Mouse (Mus musculus) midbrain, postnatal 0 days (tissue): ENCODE measurements at regions not wholly inside any gene's neighbourhood (a gene's known extent, or its start where the extent isn't known, plus 50 kb on each side); places are given as distances from the start of the nearest gene placed in this dataset.

Experiments
- ATAC-seq: fragments of 200-750 bp; cut with Nextera tagmentation; 2 replicates; pipeline ENCODE4 v1.8.0; 2017; ENCODE audit warnings: moderate number of reproducible peaks, mild to moderate bottlenecking, moderate TSS enrichment, moderate library complexity; ENCODE audit not compliant: low FRiP score
- DNase-seq: peaks from one replicate; pipeline ENCODE4 v3.0.0-alpha.2; 2015; ENCODE audit warnings: low spot score
- H3K27ac ChIP-seq: fragments of 300-500 bp; sonication (generic); 2 replicates; pipeline ENCODE4 v1.5.1; 2014; ENCODE audit warnings: low read depth, mild to moderate bottlenecking, low read length, mixed read lengths
- H3K27me3 ChIP-seq: fragments of 300-500 bp; sonication (generic); 2 replicates; pipeline ENCODE4 v1.6.1; 2014; ENCODE audit warnings: low read length, control low read depth, mixed read lengths; ENCODE audit not compliant: insufficient read depth
- H3K36me3 ChIP-seq: fragments of 300-500 bp; sonication (generic); 2 replicates; pipeline ENCODE4 v1.6.1; 2014; ENCODE audit warnings: low read length, control low read depth, mixed read lengths; ENCODE audit not compliant: insufficient read depth
- H3K4me1 ChIP-seq: fragments of 300-500 bp; sonication (generic); 2 replicates; pipeline ENCODE4 v1.6.1; 2014; ENCODE audit warnings: mild to moderate bottlenecking, control low read depth, antibody characterized with exemption, low read length, mixed read lengths; ENCODE audit not compliant: insufficient read depth
- H3K4me2 ChIP-seq: fragments of 300-500 bp; sonication (generic); 2 replicates; pipeline ENCODE4 v1.6.1; 2014; ENCODE audit warnings: low read depth, mild to moderate bottlenecking, low read length, mixed read lengths; ENCODE audit not compliant: poor library complexity, severe bottlenecking
- H3K4me3 ChIP-seq: fragments of 300-500 bp; sonication (generic); 2 replicates; pipeline ENCODE4 v1.5.1; 2014; ENCODE audit warnings: low read depth, mild to moderate bottlenecking, low read length, moderate library complexity
- H3K9ac ChIP-seq: fragments of 300-500 bp; sonication (generic); replicated peaks from 2 replicates; pipeline ENCODE4 v1.6.1; 2014; ENCODE audit warnings: mild to moderate bottlenecking, low read length, moderate library complexity, mixed read lengths; ENCODE audit not compliant: poor library complexity, severe bottlenecking
- H3K9me3 ChIP-seq: fragments of 300-500 bp; sonication (generic); 2 replicates; pipeline ENCODE4 v1.6.1; 2016; ENCODE audit warnings: low read length, control low read depth
- CTCF ChIP-seq: IDR thresholded peaks from 2 replicates; pipeline ENCODE4 v1.5.1; 2016; ENCODE audit warnings: antibody characterized with exemption, mild to moderate bottlenecking
- WGBS: fragments of 180-500 bp; shearing (Covaris S2); extraction: QIAGEN DNeasy Blood & Tissue Kit; methylation state at CpG from one replicate; pipeline ENCODE4 v1.1.7; 2014; 5-methylcytosine and 5-hydroxymethylcytosine counted together

GRCm38 (mm10) chr13:54847764-54848183, 58.6 kb downstream of the Tspan17 start:
- H3K9ac ChIP-seq = peak overlapping the region; percentile 13; the same call in 1 of the 2 replicates
- no peak for TF ChIP-seq CTCF
- 41% methylated on average over 3 of the region's 3 CpGs for WGBS
- no peak overlapping the region; the same call in 1 of the 2 replicates for H3K27ac ChIP-seq
- H3K9me3 ChIP-seq = no peaks in the 10 kb centered on the region
- DNase-seq (peak; percentile 59), ATAC-seq (peak; percentile 34)
- H3K4me3 ChIP-seq = no peak overlapping the region
- no peak overlapping the region for H3K4me2 ChIP-seq
- H3K36me3 ChIP-seq = no peaks in the 10 kb centered on the region
- H3K27me3 ChIP-seq = no peaks in the 10 kb centered on the region
- H3K4me1 ChIP-seq = no peaks in the 10 kb centered on the region; the same call in 1 of the 2 replicates

GRCm38 (mm10) chr13:54851131-54851530, 62.0 kb downstream of the Tspan17 start:
- Histone ChIP-seq H3K4me3 (no peak overlapping the region), H3K27me3 (no peaks in the 10 kb centered on the region), H3K4me1 (no peaks in the 10 kb centered on the region; the same call in none of the 2 replicates), H3K9ac (no peak overlapping the region), H3K9me3 (no peaks in the 10 kb centered on the region), H3K4me2 (no peak overlapping the region), H3K36me3 (no peaks in the 10 kb centered on the region), H3K27ac (no peak overlapping the region)
- no peak for TF ChIP-seq CTCF
- WGBS = 58% methylated on average over 4 of the region's 4 CpGs
- no peak for DNase-seq
- ATAC-seq = no peak

- no peaks in the 10 kb centered on the region for H3K36me3 ChIP-seq
- DNase-seq (peak; percentile 83), ATAC-seq (peak; percentile 64)
- H3K4me2 ChIP-seq = 0 out of 2 replicates have a peak overlapping the region, but pooled peaks have one; percentile 2
- no peaks in the 10 kb centered on the region for H3K9me3 ChIP-seq
- H3K4me3 ChIP-seq = no peak overlapping the region
- H3K27me3 ChIP-seq = no peaks in the 10 kb centered on the region
- 22% methylated on average over 14 of the region's 14 CpGs for WGBS
- H3K27ac ChIP-seq = peak overlapping the region; percentile 47; the same call in 1 of the 2 replicates
- 0 out of 2 replicates have a peak overlapping the region, but pooled peaks have one; percentile 33 for H3K9ac ChIP-seq
- no peak for TF ChIP-seq CTCF
- H3K4me1 ChIP-seq = no peaks in the 10 kb centered on the region; the same call in none of the 2 replicates
Measured at GRCm38 (mm10) chr13:54855333-54856238, 66.4 kb downstream of the Tspan17 start.

- no peak for TF ChIP-seq CTCF
- Histone ChIP-seq H3K9ac (no peak overlapping the region), H3K4me1 (no peaks in the 10 kb centered on the region), H3K4me3 (no peak overlapping the region), H3K27ac (no peak overlapping the region), H3K27me3 (no peaks in the 10 kb centered on the region), H3K4me2 (no peak overlapping the region), H3K36me3 (no peaks in the 10 kb centered on the region), H3K9me3 (no peaks in the 10 kb centered on the region)
- DNase-seq (no peak), ATAC-seq (no peak)
- WGBS = 88% methylated on average over 4 of the region's 4 CpGs
Measured at GRCm38 (mm10) chr13:54862931-54863330, 73.8 kb downstream of the Tspan17 start.

GRCm38 (mm10) chr13:54864048-54864447, 74.9 kb downstream of the Tspan17 start:
- Histone ChIP-seq H3K27me3 (no peaks in the 10 kb centered on the region), H3K9ac (no peak overlapping the region), H3K27ac (no peak overlapping the region), H3K4me3 (no peak overlapping the region), H3K36me3 (no peaks in the 10 kb centered on the region), H3K9me3 (no peaks in the 10 kb centered on the region), H3K4me2 (no peak overlapping the region), H3K4me1 (no peaks in the 10 kb centered on the region)
- ATAC-seq (no peak), DNase-seq (peak; percentile 84)
- no peak for TF ChIP-seq CTCF
- WGBS = 41% methylated on average over 10 of the region's 10 CpGs

- DNase-seq (no peak), ATAC-seq (no peak)
- 23% methylated on average over 12 of the region's 12 CpGs for WGBS
- Histone ChIP-seq H3K27ac (no peak overlapping the region), H3K36me3 (no peaks in the 10 kb centered on the region), H3K4me3 (no peak overlapping the region), H3K27me3 (no peaks in the 10 kb centered on the region), H3K4me2 (no peak overlapping the region), H3K9ac (no peak overlapping the region), H3K9me3 (no peaks in the 10 kb centered on the region), H3K4me1 (0 out of 2 replicates have a peak, but pooled peaks cover 15% of the 10 kb centered on the region)
- TF ChIP-seq CTCF = no peak
Measured at GRCm38 (mm10) chr13:54872004-54872403, 77.2 kb upstream of the Unc5a start.
